In genomic region chr14:63050769-63051168, GRCm38 (mm10) we compare ENCODE assay signal across 9 mouse cellular contexts. TPM values are rescaled to one million over a fixed set of nuclear protein-coding genes. Genes with fewer than 3 reads are reported as not detected.
A peak's percentile ranks its signal among the peaks of the same experiment; 100 is the strongest.
DNase-seq lines count a peak whose midpoint lies in the region; ATAC-seq and TF ChIP-seq lines count a peak whose summit lies in the region.
"Had no signal": no experiment of that assay in that cellular context is flagged by ENCODE, and none has a peak within 500 bp of the region (broad histone marks: within the 10 kb centered on the region; RNA-seq: fewer than 3 reads in every experiment).

No protein-coding gene starts in this region.

- TF ChIP-seq CTCF in Patski (IDR thresholded peaks at IDR 0.05), result peak; percentile 76

- no peak overlapping the region for H3K27ac ChIP-seq in hindbrain, embryonic 14.5 days
- H3K27ac ChIP-seq in hindbrain, embryonic 16.5 days (ENCODE audit: low read depth, low read length), result no peak overlapping the region
- H3K27ac ChIP-seq: embryonic facial prominence, embryonic 15.5 days had no signal

- 38% methylated on average over 5 of the region's 5 CpGs for WGBS in hindbrain, embryonic 14.5 days
- WGBS in hindbrain, embryonic 16.5 days, result 39% methylated on average over 5 of the region's 5 CpGs

- H3K9me3 ChIP-seq in hindbrain, embryonic 14.5 days (ENCODE audit: control insufficient read depth, low read length), result no peaks in the 10 kb centered on the region
- H3K9me3 ChIP-seq in hindbrain, embryonic 16.5 days (ENCODE audit: control insufficient read depth, low read length), result no peaks in the 10 kb centered on the region
- H3K9me3 ChIP-seq: embryonic facial prominence, embryonic 15.5 days had no signal

- CTCF ChIA-PET in Patski (lab: Charles Lee), result interaction anchor here (0.7 to 1.4 kb wide), 6 partner anchors 13 to 123 kb away, joined by 3 to 4 read pairs (median 3); no protein-coding TSS in a partner anchor

- no peaks in the 10 kb centered on the region for H3K27me3 ChIP-seq in hindbrain, embryonic 14.5 days (ENCODE audit: control insufficient read depth, insufficient read depth, low read length)
- H3K27me3 ChIP-seq in hindbrain, embryonic 16.5 days (replicated peaks; ENCODE audit: control insufficient read depth, insufficient read depth, low read length), result no peaks in the 10 kb centered on the region
- H3K27me3 ChIP-seq in Patski, result no peaks in the 10 kb centered on the region
- H3K27me3 ChIP-seq: embryonic facial prominence, embryonic 15.5 days had no signal

- H3K9ac ChIP-seq in hindbrain, embryonic 14.5 days, result no peak overlapping the region
- no peak overlapping the region for H3K9ac ChIP-seq in hindbrain, embryonic 16.5 days (ENCODE audit: low read depth, low read length)
- H3K9ac ChIP-seq: embryonic facial prominence, embryonic 15.5 days had no signal

- no peak overlapping the region for H3K4me2 ChIP-seq in hindbrain, embryonic 14.5 days (replicated peaks)
- no peak overlapping the region for H3K4me2 ChIP-seq in hindbrain, embryonic 16.5 days (ENCODE audit: low read length)
- H3K4me2 ChIP-seq: embryonic facial prominence, embryonic 15.5 days had no signal

- no peak for ATAC-seq in hindbrain, embryonic 14.5 days (ENCODE audit: low FRiP score)
- ATAC-seq in hindbrain, embryonic 16.5 days, result no peak
- ATAC-seq in Patski, result no peak

- in situ Hi-C loops in Patski (cut with MboI; ENCODE audit: low pct_unique_long_range_greater_than_20kb), result no loop called here

- POLR2A ChIA-PET in Patski (lab: Charles Lee), result no interaction called here

- no peak overlapping the region for H3K4me3 ChIP-seq in hindbrain, embryonic 14.5 days (replicated peaks; ENCODE audit: low read length)
- H3K4me3 ChIP-seq in hindbrain, embryonic 16.5 days (ENCODE audit: low read length), result no peak overlapping the region
- H3K4me3 ChIP-seq: embryonic facial prominence, embryonic 15.5 days had no signal

- no peaks in the 10 kb centered on the region for H3K36me3 ChIP-seq in hindbrain, embryonic 14.5 days (replicated peaks; ENCODE audit: control insufficient read depth, insufficient read depth)
- H3K36me3 ChIP-seq in hindbrain, embryonic 16.5 days (ENCODE audit: control insufficient read depth, insufficient read depth, low read length), result no peaks in the 10 kb centered on the region
- H3K36me3 ChIP-seq: embryonic facial prominence, embryonic 15.5 days had no signal

- no peaks in the 10 kb centered on the region for H3K4me1 ChIP-seq in hindbrain, embryonic 14.5 days (replicated peaks; ENCODE audit: control insufficient read depth, insufficient read depth, low read length)
- H3K4me1 ChIP-seq in hindbrain, embryonic 16.5 days (ENCODE audit: control insufficient read depth, insufficient read depth, low read depth, low read length), result no peaks in the 10 kb centered on the region
- H3K4me1 ChIP-seq: embryonic facial prominence, embryonic 15.5 days had no signal

- peak; percentile 34 for DNase-seq in hindbrain, embryonic 14.5 days (ENCODE audit: low spot score)
- no peak for DNase-seq in Patski (ENCODE audit: low read depth, low spot score)
- DNase-seq in cerebellum, postnatal 10 days, result peak; percentile 77 to 83
- peak; percentile 14 to 46 for DNase-seq in gastrocnemius, postnatal 36 days
- peak; percentile 11 to 23 for DNase-seq in layer of hippocampus, postnatal 36 days
- DNase-seq in monocyte, adult 2 months (ENCODE audit: low read depth in 1 of 2, low spot score in 2 of 2), result peak; percentile 37 to 70
- peak; percentile 80 for DNase-seq in testis, postnatal 14 days (ENCODE audit: low spot score)

- intact Hi-C loops in gastrocnemius, postnatal 36 days (cut with DNase I), result no loop called here

RNA-seq across cellular contexts. Expression of gene Defb30, which starts 1.0 kb away (rescaled TPM):
- polyA plus RNA-seq in hindbrain, embryonic 14.5 days (2014; fragmentation: Nextera tagmentation; extraction: Ambion mirVana), result not detected in 2 replicates
- not detected in 2 replicates for polyA plus RNA-seq in hindbrain, embryonic 16.5 days (2015; fragmentation: Nextera tagmentation; extraction: Ambion mirVana)
- polyA plus RNA-seq in Patski (2021), result not detected
- total RNA-seq in gastrocnemius, postnatal 36 days (2021), result not detected
- not detected for total RNA-seq in layer of hippocampus, postnatal 36 days (2021)
- polyA plus RNA-seq: embryonic facial prominence, embryonic 15.5 days had no signal

RNA-seq across cellular contexts. Expression of gene Defb42, which starts 4.0 kb away (rescaled TPM):
- polyA plus RNA-seq in hindbrain, embryonic 14.5 days (2014; fragmentation: Nextera tagmentation; extraction: Ambion mirVana), result 0.13 TPM in 1 of 2 replicates, not detected in the other
- polyA plus RNA-seq in hindbrain, embryonic 16.5 days (2015; fragmentation: Nextera tagmentation; extraction: Ambion mirVana), result 0.65 TPM in 1 of 2 replicates, not detected in the other
- 0.59 TPM for polyA plus RNA-seq in Patski (2021)
- not detected for total RNA-seq in gastrocnemius, postnatal 36 days (2021)
- total RNA-seq in layer of hippocampus, postnatal 36 days (2021), result not detected
- polyA plus RNA-seq: embryonic facial prominence, embryonic 15.5 days had no signal

RNA-seq across cellular contexts. Expression of gene Defb43, which starts 39.2 kb away (rescaled TPM):
- polyA plus RNA-seq in hindbrain, embryonic 14.5 days (2014; fragmentation: Nextera tagmentation; extraction: Ambion mirVana), result not detected in 2 replicates
- polyA plus RNA-seq in hindbrain, embryonic 16.5 days (2015; fragmentation: Nextera tagmentation; extraction: Ambion mirVana), result not detected in 2 replicates
- polyA plus RNA-seq in Patski (2021), result not detected
- not detected for total RNA-seq in gastrocnemius, postnatal 36 days (2021)
- total RNA-seq in layer of hippocampus, postnatal 36 days (2021), result not detected
- polyA plus RNA-seq: embryonic facial prominence, embryonic 15.5 days had no signal

RNA-seq across cellular contexts. Expression of gene Defb47, which starts 52.9 kb away (rescaled TPM):
- polyA plus RNA-seq in hindbrain, embryonic 14.5 days (2014; fragmentation: Nextera tagmentation; extraction: Ambion mirVana), result not detected in 2 replicates
- polyA plus RNA-seq in hindbrain, embryonic 16.5 days (2015; fragmentation: Nextera tagmentation; extraction: Ambion mirVana), result not detected in 2 replicates
- 2.2 TPM for polyA plus RNA-seq in Patski (2021)
- not detected for total RNA-seq in gastrocnemius, postnatal 36 days (2021)
- total RNA-seq in layer of hippocampus, postnatal 36 days (2021), result not detected
- polyA plus RNA-seq: embryonic facial prominence, embryonic 15.5 days had no signal
